Comparison of ENCODE assay signal across 8 mouse cellular contexts in genomic region chr19:45472691-45473520, GRCm38 (mm10).
DNase-seq lines count a peak whose midpoint lies in the region; TF ChIP-seq lines count a peak whose summit lies in the region.

No protein-coding gene starts in this region.

- no peak for TF ChIP-seq POLR2A in kidney, adult 2 months (IDR thresholded peaks at IDR 0.05; ENCODE audit: low read depth, low read length)
- TF ChIP-seq POLR2A in bone marrow macrophage, adult 2 months (IDR thresholded peaks at IDR 0.05; ENCODE audit: borderline replicate concordance, low read depth, low read length) = no peak

- H3K4me1 ChIP-seq in kidney, adult 2 months (ENCODE audit: control insufficient read depth, insufficient read depth, low read length) = no peaks in the 10 kb centered on the region
- H3K4me1 ChIP-seq in bone marrow macrophage, adult 2 months (ENCODE audit: control insufficient read depth, insufficient read depth, low read length) = peaks cover 17% of the 10 kb centered on the region

- intact Hi-C loops in left cerebral cortex, postnatal 25 days (cut with DNase I) = no loop called here

- no peak for TF ChIP-seq CTCF in kidney, adult 2 months (conservative IDR thresholded peaks at IDR 0.05; ENCODE audit: insufficient read depth, insufficient read length, low read depth, low read length)
- TF ChIP-seq CTCF in bone marrow macrophage, adult 2 months (IDR thresholded peaks at IDR 0.05; ENCODE audit: low read depth, low read length) = no peak

- H3K27ac ChIP-seq in kidney, adult 2 months (ENCODE audit: insufficient read depth, low read depth, low read length) = no peak overlapping the region
- peak overlapping the region; percentile 17; the same call in 1 of the 2 replicates for H3K27ac ChIP-seq in bone marrow macrophage, adult 2 months (ENCODE audit: insufficient read depth, low read depth, low read length)

- 52% methylated on average over 11 of the region's 11 CpGs for WGBS in kidney, adult 2 months

- no peaks in the 10 kb centered on the region for H3K27me3 ChIP-seq in kidney, adult 2 months (replicated peaks; ENCODE audit: control insufficient read depth, insufficient read depth, low read length)
- no peaks in the 10 kb centered on the region for H3K27me3 ChIP-seq in splenic B cell, adult 2 months (ENCODE audit: control insufficient read depth, insufficient read depth, low read length, poor library complexity, severe bottlenecking)

- no peak overlapping the region for H3K4me3 ChIP-seq in kidney, adult 2 months (ENCODE audit: insufficient read depth, low read depth, low read length)
- no peak overlapping the region for H3K4me3 ChIP-seq in bone marrow macrophage, adult 2 months (ENCODE audit: insufficient read depth, low read length)

- no peaks in the 10 kb centered on the region for H3K36me3 ChIP-seq in kidney, adult 2 months (ENCODE audit: control insufficient read depth, insufficient read depth, low read length)
- no peaks in the 10 kb centered on the region for H3K36me3 ChIP-seq in splenic B cell, adult 2 months (ENCODE audit: control insufficient read depth, insufficient read depth, low read length, poor library complexity, severe bottlenecking)

- peak; percentile 17 for DNase-seq in kidney, adult 2 months
- no peak for DNase-seq in kidney, postnatal 36 days
- peak; percentile 46 for DNase-seq in CD4-positive, CD25-positive, alpha-beta regulatory T cell, adult 2 months (ENCODE audit: low read depth, low spot score)
- DNase-seq in left cerebral cortex, postnatal 25 days (ENCODE audit: low spot score in 2 of 2) = peak; percentile 25 to 85
- DNase-seq in splenic B cell, adult 2 months (ENCODE audit: low read depth, low spot score) = peak; percentile 74
- no peak for DNase-seq in adrenal gland, adult 18-20 months (ENCODE audit: low spot score in 2 of 2)
- DNase-seq in embryo, embryonic 11 days = no peak

Comparison
In these comparisons a context has a peak if more than half of its experiments do, and no peak if none do; other contexts are left out.
1. DNase-seq: peak in kidney, adult 2 months (single experiment), CD4-positive, CD25-positive, alpha-beta regulatory T cell, adult 2 months (single experiment), left cerebral cortex, postnatal 25 days (2 of 2) and splenic B cell, adult 2 months (single experiment); none in kidney, postnatal 36 days (0 of 2), adrenal gland, adult 18-20 months (0 of 2) and embryo, embryonic 11 days (single experiment).